Mouse (Mus musculus) layer of hippocampus, adult 8-10 months (tissue): ENCODE data around the gene Lrch3. TPM values are rescaled to one million over a fixed set of nuclear protein-coding genes. Genes with fewer than 3 reads are reported as not detected.
"Not testable (repeated sequence)": the region's sequence is repeated elsewhere in the genome, so short reads cannot be mapped to it uniquely, and the experiment has no call there.

Experiments used
- DNase-seq, 2 experiments: peaks; one replicate each; pipeline ENCODE4 v3.0.0; 2022; ENCODE audit warnings: low spot score in 2 of 2
- total RNA-seq, 4 experiments: library from RNA; stranded (reverse); gene quantifications; 2 replicates each; pipeline ENCODE4 v1.2.4; 2022

Lrch3 gene
- 10 to 100 TPM; 35.9 to 54.4 (median 46.4) TPM for total RNA-seq

DNA sequence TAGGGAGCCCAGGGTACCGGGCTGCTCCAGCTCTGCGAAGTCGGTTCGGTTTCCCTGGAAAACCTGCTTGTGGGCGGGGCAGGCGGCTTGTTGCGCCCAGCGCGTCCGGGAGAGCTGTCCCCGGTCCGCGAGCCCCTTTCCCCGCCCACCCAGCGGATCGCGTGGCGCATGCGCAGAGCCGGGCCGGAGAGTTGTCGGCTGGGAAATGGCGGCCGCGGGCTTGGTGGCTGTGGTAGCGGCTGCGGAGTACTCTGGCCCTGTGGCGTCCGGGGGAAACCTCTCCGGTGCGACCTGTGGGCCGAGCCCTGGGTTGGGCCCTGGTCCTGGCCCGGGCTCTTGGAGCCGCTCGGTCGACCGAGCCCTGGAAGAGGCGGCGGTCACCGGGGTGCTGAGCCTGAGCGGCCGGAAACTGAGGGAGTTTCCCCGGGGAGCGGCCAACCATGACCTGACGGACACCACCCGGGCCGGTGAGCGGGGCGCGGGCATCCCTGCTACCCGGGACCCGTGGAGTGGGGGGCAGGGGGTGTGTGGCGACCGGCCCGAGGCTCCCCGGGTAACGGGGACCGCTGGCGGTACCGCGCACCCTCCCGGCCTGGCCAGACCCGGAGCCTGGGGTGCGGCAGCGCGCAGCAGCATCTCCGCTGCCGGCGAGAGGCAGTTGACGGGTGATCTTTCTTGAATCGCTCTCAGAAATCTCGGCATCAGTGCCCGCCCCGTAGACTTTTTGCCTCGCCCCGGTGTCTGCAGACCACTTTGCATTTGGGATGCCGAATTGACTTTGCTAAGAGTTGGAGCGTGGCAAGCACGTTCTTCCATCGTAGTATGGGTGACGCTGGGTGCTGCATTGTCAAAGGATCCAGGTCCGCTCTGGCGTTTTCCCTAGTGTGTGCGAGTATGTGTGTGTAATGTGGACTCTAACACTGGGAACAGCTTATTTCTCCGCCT, at the start of gene Lrch3:
Gene Lrch3, plus strand, starts transcription at position 164 of the 945 bp plus-strand sequence.
- DNase-seq: peak; percentile 81 to 91

DNA sequence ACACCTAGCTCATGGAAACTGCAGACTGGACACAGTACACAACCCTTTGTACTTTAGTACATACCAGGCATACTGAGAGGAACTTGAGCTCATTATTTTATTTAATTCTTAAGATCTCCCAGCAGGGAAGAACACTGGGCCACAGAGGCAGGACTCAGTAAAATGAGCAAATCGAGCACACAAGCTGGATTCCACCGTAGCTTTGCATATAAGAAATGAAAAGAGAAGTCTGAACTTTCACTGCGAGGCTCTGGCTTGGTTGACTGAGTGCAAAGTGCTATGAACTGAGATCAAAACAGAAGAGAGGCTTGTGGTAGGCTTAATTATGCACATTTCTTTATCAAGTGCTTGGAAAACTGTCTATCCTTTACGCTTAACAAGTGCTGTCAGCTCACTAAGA, 48.5 kb upstream of the Lrch3 start:
- no peak for DNase-seq

DNA sequence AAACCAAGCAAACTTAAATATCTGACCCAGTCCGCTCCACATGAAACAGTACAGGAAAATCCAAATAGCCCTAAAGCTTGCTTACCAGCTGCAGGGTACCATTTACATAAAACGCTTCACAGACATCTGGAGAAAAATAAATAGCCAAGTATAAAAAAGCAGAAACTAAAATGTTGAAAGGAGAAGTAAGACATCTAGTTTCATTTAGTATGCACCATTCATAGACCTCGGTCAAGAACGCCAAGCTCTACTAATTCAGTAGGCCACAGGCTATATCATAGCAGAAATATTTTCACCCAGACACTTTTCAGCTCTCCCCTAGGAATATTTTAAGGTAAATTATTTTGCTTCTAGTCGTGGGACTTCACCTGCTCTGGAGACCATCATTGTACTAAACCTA, 47.2 kb upstream of the Lrch3 start:
- DNase-seq: no peak

DNA sequence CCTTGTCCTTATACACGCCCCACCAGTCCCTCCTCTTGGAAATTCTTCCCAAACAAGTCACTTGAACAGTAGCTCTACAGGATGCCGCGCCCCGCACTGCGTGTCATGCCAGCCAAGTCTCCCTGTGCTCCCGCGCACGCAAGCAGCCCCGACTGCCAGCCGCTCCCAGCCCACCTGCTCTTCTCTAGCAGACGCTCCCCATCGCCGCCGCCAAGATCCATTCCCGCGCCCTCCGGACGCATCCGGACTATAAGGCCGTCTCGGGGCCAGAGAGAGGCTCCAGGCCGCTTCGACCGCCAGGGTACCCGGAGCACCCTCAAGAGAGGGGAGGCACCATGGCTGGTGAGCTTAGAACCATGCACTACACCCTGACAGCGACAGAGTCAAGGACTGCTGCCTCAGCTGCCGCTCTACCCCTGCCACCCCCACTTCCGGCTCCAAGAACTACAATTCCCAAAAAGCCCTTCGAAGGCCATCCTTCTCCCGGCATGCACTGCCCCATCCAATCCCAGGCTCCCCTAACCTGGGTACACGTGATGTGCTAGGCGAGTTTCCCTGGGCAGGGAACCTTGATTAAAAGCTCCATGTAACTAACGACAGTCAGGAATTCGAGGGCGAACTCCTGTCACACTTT, 45.9 kb upstream of the Lrch3 start:
- DNase-seq: peak; percentile 88 to 89

DNA sequence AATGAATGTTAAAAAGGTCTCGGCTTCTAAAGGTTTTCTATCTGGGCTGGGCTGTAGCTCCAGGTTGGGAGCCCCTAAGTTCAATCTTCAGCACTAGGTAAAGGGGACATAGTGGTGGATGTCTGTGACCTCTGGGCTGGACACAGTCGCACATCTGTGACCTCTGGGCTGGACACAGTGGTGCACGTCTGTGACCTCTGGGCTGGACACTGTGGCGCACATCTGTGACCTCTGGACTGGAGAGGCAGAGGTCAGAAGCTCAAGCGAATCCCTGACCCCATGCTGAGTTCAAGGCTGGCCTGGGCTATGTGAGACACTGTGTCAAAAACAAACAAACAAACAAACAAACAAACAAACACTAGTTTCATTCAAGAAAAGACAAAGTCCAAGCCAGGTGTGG, 43.7 kb upstream of the Lrch3 start:
- no peak for DNase-seq

DNA sequence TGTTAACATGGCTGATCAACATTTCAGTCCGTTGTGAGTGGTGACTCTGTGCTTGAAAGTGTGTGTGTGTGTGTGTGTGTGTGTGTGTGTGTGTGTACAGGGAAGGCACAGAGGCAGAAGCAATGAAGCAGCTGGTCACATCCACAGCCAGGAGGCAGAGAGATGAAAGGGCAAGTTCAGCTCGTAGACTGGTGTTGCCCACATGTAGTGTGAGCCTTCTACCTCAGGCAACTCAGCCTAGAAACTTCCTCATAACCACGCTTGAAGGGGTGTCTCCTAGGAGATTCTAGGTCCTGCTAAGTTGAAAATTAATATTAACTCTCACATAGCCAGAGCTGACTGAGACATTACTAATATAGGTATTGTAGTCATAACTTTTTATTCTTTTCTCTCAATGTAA, 40.5 kb upstream of the Lrch3 start:
- DNase-seq: no peak

DNA sequence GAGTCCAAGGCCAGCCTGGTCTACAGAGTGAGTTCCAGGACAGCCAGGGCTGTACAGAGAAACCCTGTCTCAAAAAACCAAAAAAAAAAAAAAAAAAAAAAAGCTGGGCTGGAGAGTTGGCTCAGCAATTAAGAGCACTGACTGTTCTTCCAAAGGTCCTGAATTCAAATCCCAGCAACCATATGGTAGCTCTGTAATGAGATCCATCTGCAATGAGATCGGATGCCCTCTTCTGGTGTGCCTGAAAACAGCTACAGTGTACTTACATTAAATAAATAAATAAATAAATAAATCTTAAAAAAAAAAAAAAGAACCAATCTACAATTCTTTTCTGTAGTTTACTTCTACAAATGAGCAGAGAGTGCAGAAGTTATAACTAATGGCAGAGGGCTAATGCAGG, 38.6 kb upstream of the Lrch3 start:
- not testable (repeated sequence) for DNase-seq

DNA sequence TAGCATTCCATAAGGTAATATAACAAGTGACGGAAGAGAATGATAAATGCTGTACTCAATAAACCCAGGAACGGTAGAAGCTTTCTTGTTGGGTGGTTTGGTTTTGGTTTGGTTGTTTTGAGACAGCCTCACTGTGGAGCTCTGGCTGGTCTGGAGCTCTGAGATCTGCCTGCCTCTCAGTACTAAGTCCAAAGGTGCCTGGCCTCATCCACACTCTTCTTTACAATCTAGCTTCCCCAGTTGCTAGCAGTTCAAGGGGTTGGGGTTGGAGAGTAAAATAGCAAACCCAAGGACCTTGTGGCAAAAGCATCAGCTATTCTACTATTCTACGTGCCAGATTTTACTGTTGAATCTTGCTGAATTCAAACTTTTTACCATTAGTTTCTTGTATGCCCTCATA, 38.1 kb upstream of the Lrch3 start:
- DNase-seq: no peak

DNA sequence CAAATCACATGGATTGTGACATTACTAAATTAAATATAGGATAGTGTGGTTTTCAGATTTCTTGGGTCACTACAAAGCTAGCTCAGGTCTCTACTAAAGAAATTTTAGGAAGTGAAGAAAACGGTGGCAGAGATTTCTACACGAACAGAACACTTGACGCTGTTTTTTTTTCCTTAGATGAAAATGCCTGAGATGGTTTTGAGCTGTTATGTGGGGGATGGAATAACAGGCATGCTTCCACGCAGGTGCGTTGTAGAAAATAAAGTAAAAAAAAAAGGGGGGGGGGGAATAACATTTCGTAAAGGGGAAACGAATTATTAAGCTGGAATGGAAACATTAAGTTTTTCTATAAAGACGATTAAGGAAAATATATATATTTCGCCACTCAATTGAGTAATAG, 37.1 kb upstream of the Lrch3 start:
- DNase-seq: no peak

DNA sequence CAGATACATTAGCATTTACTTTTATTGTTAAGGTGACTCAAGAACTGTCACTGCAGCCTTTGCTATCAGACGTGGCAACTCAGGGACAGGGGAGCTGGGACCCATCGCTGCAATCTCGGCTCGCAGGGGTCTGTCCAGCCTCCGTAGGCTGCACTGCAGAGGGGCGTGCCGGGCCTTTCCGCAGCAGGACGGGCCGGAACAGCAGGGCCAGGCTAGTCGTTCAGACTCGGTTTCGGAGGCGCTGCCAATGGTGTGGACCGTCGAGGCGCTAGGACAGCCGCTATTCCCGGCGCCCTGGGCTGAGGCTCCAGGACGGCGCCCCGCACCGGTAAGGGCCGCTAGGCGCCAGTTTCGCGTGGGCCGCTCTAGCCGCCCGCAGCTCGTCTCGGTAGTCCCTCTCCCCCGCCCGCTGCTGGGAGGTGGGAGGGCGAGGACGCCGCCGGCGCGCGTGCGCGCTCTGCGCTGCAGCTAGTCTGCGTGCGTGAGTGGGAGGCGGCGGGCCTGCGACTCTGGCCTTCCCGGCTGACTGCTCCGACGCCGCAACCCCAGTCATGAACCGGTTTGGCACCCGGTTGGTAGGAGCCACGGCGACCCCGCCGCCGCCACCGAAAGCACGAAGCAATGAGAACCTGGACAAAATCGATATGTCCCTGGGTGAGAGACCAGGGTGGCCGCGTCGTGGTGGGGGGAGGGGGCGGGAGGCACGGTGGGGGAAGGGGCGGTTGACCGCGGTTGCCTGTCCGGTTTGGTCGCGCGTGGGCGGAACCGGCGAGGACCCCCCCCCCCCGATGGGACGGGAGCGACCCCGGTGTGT, 36.4 kb upstream of the Lrch3 start, which contains the start of the genes Fyttd1 and Rubcn:
Gene Fyttd1, plus strand, starts transcription at position 158 of the 814 bp plus-strand sequence.
Gene Rubcn, minus strand, starts transcription at position 424 of the 814 bp plus-strand sequence.
- DNase-seq: peak; percentile 92

DNA sequence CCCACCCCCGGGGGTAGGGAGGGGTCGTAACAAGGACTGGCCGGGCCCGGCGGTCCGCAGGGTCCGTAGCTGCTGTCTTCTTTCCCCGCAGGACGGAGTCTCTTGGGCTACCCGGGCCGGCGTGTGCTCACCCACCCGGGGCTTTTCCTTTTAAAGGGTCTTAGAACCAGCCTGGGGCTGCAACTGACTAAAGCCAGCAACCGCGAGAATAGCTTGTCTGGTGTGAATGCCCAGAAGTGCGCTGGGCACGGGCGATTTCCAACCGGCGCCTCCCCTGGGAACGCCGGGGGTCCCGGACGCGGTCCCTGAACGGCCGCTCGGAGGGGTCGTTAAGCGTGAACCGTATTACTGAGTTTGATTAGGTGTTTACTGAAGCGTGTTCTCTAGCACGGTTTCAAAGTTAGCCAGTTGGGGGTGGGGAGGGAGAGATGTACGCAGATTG, 35.7 kb upstream of the Lrch3 start:
- DNase-seq: no peak

DNA sequence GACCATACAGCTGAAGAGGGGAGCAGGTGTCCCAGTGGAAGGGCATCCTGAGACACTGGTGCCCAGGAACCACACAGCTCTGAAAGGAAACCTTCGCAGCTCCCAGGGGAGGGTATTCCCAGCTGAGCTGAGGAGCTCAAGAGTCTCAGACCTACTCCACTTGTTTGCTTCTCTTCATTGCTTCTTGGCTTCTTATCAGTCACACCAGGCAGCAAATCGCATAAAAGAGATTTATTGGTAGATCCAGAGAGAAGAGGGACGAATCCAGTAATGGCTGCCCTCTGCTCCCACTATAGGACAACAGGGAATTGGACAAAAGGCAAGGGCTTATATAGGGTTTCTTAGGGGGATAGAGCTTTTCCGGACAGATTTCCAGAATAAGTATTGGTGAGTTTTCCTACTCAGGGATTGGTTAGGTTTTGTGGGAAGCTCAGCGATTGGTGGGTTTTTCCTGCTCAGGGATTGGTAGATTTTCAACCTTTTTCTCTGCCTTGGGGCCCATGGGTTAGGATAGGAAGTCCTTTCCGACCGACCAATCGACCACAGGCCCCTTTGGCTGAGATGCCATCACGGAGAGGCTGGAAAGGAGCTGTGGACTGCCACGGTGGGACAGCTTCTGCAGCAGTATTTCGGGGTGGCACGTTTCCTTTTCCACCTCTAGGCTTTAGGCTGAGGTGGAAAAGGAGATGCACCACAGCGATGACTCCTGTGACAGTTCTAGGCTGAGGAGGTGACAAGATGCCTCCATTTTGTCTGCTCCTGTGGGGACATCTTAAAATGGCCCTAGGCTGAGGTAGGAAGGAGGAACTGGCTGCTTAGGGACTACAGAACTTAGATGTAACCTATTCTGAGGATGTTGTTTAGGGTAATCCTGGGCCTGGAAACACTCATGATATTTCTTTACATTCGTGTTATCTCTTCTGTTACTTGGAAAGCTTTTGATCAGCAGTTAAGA, 34.7 kb upstream of the Lrch3 start:
- DNase-seq: no peak

DNA sequence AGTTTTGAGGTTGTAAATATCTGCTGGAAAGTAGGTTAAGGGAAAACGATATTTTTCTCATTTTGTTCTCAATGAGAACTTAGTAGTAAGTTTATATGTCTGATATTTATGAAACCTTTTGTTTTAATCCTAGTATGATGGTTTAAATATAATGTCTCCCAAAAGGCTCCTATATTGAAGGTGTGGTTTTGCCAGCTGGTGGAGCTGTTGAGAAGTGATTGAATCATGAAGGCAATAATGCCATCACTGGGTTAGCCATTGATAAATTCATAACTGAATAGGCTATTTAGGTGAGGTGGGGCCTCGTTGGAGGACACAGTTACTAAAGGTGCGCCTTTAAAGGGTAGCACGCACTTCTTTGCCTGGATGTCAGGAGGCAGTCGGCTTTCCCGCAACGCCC, 32.4 kb upstream of the Lrch3 start:
- no peak for DNase-seq

DNA sequence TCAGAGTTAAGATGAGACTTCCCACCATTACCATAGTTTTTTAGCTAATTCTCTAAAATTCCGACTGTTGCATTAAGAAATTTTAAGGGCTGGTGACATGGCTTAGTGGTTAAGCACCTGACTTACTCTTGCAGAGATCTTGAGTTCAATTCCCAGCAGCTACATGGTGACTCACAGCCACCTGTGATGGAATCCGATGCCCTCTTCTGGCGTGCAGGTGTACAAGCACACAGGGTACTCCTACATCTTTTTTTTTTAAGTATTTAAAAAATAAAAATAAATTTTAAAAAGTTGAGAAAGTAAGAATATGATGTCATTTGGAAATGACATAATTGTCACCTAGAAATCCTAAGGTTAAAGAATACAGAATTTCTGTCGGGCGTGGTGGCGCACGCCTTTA, 25.9 kb upstream of the Lrch3 start:
- DNase-seq: no peak

DNA sequence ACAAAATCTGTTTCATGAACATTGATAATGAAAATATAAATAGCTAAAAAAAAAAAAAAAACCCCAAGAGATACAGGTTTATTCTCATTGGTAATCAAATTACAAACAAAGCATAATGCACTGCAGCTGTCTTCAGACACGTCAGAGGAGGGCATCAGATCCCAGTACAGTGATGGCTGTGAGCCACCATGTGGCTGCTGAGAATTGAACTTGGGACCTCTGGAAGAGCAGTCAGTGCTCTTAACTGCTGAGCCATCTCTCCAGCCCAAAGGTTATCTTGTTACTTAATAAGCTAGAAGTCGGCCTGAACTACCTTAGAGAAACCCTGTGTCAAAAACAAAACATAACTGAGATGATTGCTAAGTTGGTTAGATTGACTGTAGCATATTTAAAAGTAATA, 24.0 kb upstream of the Lrch3 start:
- DNase-seq: no peak

DNA sequence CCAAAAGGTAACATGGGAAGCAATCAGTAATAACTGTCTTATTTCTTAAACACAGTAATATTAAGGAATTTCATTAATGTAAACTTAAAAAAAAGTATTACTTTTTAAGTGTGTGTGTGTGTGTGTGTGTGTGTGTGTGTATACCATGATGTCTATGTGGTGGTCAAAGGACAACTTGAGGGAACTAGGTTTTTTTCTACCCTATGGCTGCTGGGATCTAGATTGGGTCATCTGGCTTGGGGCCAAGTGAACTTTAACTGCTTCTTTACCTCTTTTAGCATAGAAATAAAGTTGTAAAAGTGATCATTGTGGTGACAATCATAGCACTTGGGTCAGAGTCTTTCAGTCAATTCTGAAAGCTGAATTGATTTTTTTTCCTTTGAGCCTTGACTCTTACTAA, 17.8 kb upstream of the Lrch3 start:
- no peak for DNase-seq

DNA sequence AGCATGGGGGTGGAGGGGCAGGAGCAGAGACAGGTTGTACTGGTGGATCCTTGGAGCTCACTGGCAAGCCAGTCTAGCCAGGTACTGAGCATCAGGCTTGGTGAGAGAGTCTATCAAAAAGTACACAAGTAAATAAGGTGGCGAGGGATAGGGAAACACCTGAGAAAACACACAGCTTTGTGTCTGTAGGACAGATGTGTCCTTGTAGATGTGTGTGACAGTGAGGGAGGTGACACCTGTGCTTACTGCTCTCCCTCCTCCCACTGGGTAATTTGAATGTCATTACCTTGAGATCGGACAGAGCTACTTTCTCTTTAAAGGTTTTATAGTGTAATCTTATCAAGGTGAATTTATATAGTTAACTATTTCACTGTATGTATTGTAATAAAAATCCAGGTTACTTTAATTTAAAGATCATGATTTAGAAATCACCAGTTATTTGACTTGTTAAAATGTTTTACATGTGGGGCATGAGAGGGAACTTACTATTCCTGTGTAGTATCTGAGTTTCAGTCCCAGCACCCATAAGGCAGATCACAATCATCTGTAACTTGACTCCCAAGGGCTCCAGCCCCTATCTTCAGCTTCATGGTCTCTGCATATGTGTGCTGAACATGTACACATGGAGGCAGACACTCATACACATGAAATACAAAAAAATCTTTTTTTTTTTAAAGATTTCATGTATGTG, 12.4 kb upstream of the Lrch3 start:
- DNase-seq: no peak

DNA sequence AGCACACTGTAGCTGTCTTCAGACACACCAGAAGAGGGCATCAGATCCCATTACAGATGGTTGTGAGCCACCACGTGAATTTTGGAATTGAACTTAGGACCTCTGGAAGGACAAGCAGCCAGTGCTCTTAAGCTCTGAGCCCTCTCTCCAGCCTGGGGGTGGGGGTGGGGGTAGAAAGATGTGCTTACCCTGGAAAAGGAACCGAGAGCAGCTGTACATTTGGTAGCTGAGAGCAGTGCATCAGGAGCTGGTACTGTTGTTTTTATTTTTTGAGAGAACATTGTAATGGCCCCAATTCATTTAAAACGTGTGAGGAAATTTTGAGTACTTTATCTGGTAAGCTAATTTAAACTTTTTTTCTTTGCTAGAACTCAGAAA, 11.9 kb upstream of the Lrch3 start:
- DNase-seq: no peak

DNA sequence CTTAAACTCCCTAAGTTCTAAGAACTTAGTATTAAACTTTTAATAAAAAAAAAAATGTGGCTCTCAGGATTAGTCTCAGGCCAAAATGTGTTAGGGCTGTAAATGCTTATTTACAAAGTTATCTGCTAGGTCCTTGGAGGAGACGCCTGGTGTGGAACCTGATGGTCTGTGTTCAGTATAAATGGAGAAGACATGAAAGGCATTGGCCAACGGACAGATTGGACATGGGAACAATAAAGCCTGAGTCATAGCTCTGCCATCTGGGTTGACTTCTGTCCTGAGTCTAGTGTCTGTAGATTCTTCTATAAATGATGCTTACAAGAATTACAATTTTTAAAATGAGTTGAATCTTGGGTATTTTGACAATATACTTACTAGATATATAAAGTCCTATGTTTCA, 7.7 kb upstream of the Lrch3 start:
- DNase-seq: no peak

DNA sequence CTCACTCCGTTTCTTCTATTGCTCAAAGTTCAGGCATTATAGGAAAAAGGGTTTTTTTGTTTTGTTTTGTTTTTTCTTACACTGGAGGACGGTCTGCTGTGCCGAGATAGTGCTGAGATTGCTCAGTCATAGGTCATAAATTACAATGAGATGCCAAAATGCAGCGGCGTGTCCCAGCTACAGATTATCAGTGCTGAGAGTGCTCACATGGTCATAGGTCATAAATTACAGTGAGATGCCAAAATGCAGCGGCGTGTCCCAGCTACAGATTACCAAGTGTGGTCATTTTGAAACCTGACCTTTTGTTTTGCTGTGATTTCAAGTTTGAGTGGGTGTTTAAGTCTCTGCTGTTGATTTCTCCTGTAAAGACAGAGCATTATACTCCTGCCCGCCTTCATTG, 7.2 kb upstream of the Lrch3 start:
- DNase-seq: no peak
